Mouse (Mus musculus) midbrain, postnatal 0 days (tissue): ENCODE data around the gene Nudt3. TPM values are rescaled to one million over a fixed set of nuclear protein-coding genes. Genes with fewer than 3 reads are reported as not detected.

Experiments used
- ATAC-seq: fragments of 200-750 bp; cut with Nextera tagmentation; 2 replicates; pipeline ENCODE4 v1.8.0; 2017; ENCODE audit warnings: moderate number of reproducible peaks, mild to moderate bottlenecking, moderate TSS enrichment, moderate library complexity; ENCODE audit not compliant: low FRiP score
- DNase-seq: peaks from one replicate; pipeline ENCODE4 v3.0.0-alpha.2; 2015; ENCODE audit warnings: low spot score
- H3K27ac ChIP-seq: fragments of 300-500 bp; sonication (generic); 2 replicates; pipeline ENCODE4 v1.5.1; 2014; ENCODE audit warnings: low read depth, mild to moderate bottlenecking, low read length, mixed read lengths
- H3K27me3 ChIP-seq: fragments of 300-500 bp; sonication (generic); 2 replicates; pipeline ENCODE4 v1.6.1; 2014; ENCODE audit warnings: low read length, control low read depth, mixed read lengths; ENCODE audit not compliant: insufficient read depth
- H3K36me3 ChIP-seq: fragments of 300-500 bp; sonication (generic); 2 replicates; pipeline ENCODE4 v1.6.1; 2014; ENCODE audit warnings: low read length, control low read depth, mixed read lengths; ENCODE audit not compliant: insufficient read depth
- H3K4me1 ChIP-seq: fragments of 300-500 bp; sonication (generic); 2 replicates; pipeline ENCODE4 v1.6.1; 2014; ENCODE audit warnings: mild to moderate bottlenecking, control low read depth, antibody characterized with exemption, low read length, mixed read lengths; ENCODE audit not compliant: insufficient read depth
- H3K4me2 ChIP-seq: fragments of 300-500 bp; sonication (generic); 2 replicates; pipeline ENCODE4 v1.6.1; 2014; ENCODE audit warnings: low read depth, mild to moderate bottlenecking, low read length, mixed read lengths; ENCODE audit not compliant: poor library complexity, severe bottlenecking
- H3K4me3 ChIP-seq: fragments of 300-500 bp; sonication (generic); 2 replicates; pipeline ENCODE4 v1.5.1; 2014; ENCODE audit warnings: low read depth, mild to moderate bottlenecking, low read length, moderate library complexity
- H3K9ac ChIP-seq: fragments of 300-500 bp; sonication (generic); replicated peaks from 2 replicates; pipeline ENCODE4 v1.6.1; 2014; ENCODE audit warnings: mild to moderate bottlenecking, low read length, moderate library complexity, mixed read lengths; ENCODE audit not compliant: poor library complexity, severe bottlenecking
- H3K9me3 ChIP-seq: fragments of 300-500 bp; sonication (generic); 2 replicates; pipeline ENCODE4 v1.6.1; 2016; ENCODE audit warnings: low read length, control low read depth
- CTCF ChIP-seq: IDR thresholded peaks from 2 replicates; pipeline ENCODE4 v1.5.1; 2016; ENCODE audit warnings: antibody characterized with exemption, mild to moderate bottlenecking
- WGBS: fragments of 180-500 bp; shearing (Covaris S2); extraction: QIAGEN DNeasy Blood & Tissue Kit; methylation state at CpG from one replicate; pipeline ENCODE4 v1.1.7; 2014; 5-methylcytosine and 5-hydroxymethylcytosine counted together
- polyA plus RNA-seq: library from polyadenylated mRNA; unstranded; fragments of >200 nt; fragmentation: Nextera tagmentation; extraction: Ambion mirVana; gene quantifications from 2 replicates; pipeline ENCODE4 v1.2.1, GENCODE M21; 2015
- total RNA-seq: library from RNA; depleted of rRNA; stranded (reverse); fragments of >200 nt; gene quantifications from 2 replicates; pipeline ENCODE4 v1.2.3, GENCODE M21; 2014; rRNA removed

The Nudt3 gene
- 280 and 286 TPM in 2 replicates for total RNA-seq
- polyA plus RNA-seq: 203 and 211 TPM in 2 replicates

GRCm38 (mm10) chr17:27623360-27624326, at the start of gene Nudt3:
Gene Nudt3 (minus strand): TSS chr17:27623495.
- no peaks in the 10 kb centered on the region for H3K9me3 ChIP-seq
- H3K4me3 ChIP-seq: peak within 1 kb of the TSS; percentile 88
- ATAC-seq (peak; percentile 86), DNase-seq (peak; percentile 95)
- no peaks in the 10 kb centered on the region for H3K27me3 ChIP-seq
- H3K9ac ChIP-seq: peak within 1 kb of the TSS; percentile 99
- no peaks in the 10 kb centered on the region for H3K36me3 ChIP-seq
- peaks cover 4% of the 10 kb centered on the region; the same call in 1 of the 2 replicates for H3K4me1 ChIP-seq
- H3K4me2 ChIP-seq: peak within 1 kb of the TSS; percentile 72
- H3K27ac ChIP-seq: peak within 1 kb of the TSS; percentile 100
- 0 out of 2 replicates have a peak, but pooled peaks have one; percentile 10 for TF ChIP-seq CTCF
- WGBS: 15% methylated on average over 44 of the region's 91 CpGs

- H3K36me3 ChIP-seq: no peaks in the 10 kb centered on the region
- ATAC-seq (no peak), DNase-seq (no peak)
- no peak overlapping the region for H3K4me2 ChIP-seq
- WGBS: 83% methylated on average over 6 of the region's 6 CpGs
- no peak overlapping the region for H3K4me3 ChIP-seq
- H3K9ac ChIP-seq: no peak overlapping the region
- H3K27me3 ChIP-seq: no peaks in the 10 kb centered on the region
- no peaks in the 10 kb centered on the region for H3K9me3 ChIP-seq
- peak; percentile 25 for TF ChIP-seq CTCF
- H3K27ac ChIP-seq: no peak overlapping the region
- H3K4me1 ChIP-seq: no peaks in the 10 kb centered on the region
These were observed 48.4 kb upstream of the Nudt3 start for GRCm38 (mm10) chr17:27671720-27672119.

DNA sequence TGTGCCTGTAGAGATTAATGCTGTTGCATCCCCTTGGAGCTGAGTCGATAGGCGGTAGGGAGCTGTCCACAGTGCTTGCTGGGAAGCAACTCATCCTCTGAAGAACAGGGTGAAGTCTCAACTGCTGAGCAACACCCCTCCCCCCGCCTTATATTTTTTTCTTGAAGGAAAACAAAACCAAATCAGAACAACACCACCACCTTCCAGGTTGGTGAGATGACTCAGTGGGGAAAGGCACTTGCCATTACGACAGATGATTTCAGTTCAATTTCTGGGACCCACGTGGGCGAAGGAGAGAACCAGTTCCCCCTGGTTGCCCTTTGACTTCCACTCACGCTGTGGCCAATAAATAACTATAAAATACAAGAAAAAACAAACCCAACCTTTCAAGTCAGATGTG, 35.5 kb upstream of the Nudt3 start:
- ATAC-seq (no peak), DNase-seq (no peak)
- Histone ChIP-seq H3K27ac (no peak overlapping the region), H3K4me2 (no peak overlapping the region), H3K4me1 (peaks cover 11% of the 10 kb centered on the region; the same call in 1 of the 2 replicates), H3K36me3 (no peaks in the 10 kb centered on the region), H3K27me3 (no peaks in the 10 kb centered on the region), H3K4me3 (no peak overlapping the region), H3K9ac (no peak overlapping the region), H3K9me3 (no peaks in the 10 kb centered on the region)
- no peak for TF ChIP-seq CTCF
- 76% methylated on average over 7 of the region's 7 CpGs for WGBS

GRCm38 (mm10) chr17:27657123-27657522, 33.8 kb upstream of the Nudt3 start:
- Histone ChIP-seq H3K36me3 (no peaks in the 10 kb centered on the region), H3K27ac (no peak overlapping the region), H3K4me1 (peaks cover 11% of the 10 kb centered on the region; the same call in 1 of the 2 replicates), H3K4me2 (peak overlapping the region; percentile 68; the same call in 1 of the 2 replicates), H3K9me3 (no peaks in the 10 kb centered on the region), H3K4me3 (peak overlapping the region; percentile 71; the same call in 1 of the 2 replicates), H3K27me3 (no peaks in the 10 kb centered on the region), H3K9ac (no peak overlapping the region)
- no peak for TF ChIP-seq CTCF
- ATAC-seq: no peak
- DNase-seq: no peak
- 84% methylated on average over 8 of the region's 8 CpGs for WGBS

- TF ChIP-seq CTCF: no peak
- ATAC-seq (no peak), DNase-seq (no peak)
- Histone ChIP-seq H3K27me3 (no peaks in the 10 kb centered on the region), H3K9ac (peak overlapping the region; percentile 80), H3K4me1 (peaks cover 11% of the 10 kb centered on the region; the same call in 1 of the 2 replicates), H3K4me2 (peak overlapping the region; percentile 68), H3K9me3 (no peaks in the 10 kb centered on the region), H3K27ac (peak overlapping the region; percentile 67; the same call in 1 of the 2 replicates), H3K36me3 (no peaks in the 10 kb centered on the region), H3K4me3 (peak overlapping the region; percentile 71)
- 23% methylated on average over 5 of the region's 5 CpGs for WGBS
These were observed 33.1 kb upstream of the Nudt3 start for GRCm38 (mm10) chr17:27656414-27656813.

- Histone ChIP-seq H3K27me3 (no peaks in the 10 kb centered on the region), H3K4me3 (peak overlapping the region; percentile 71), H3K27ac (peak overlapping the region; percentile 67; the same call in 1 of the 2 replicates), H3K36me3 (no peaks in the 10 kb centered on the region), H3K9me3 (no peaks in the 10 kb centered on the region), H3K9ac (peak overlapping the region; percentile 80), H3K4me2 (peak overlapping the region; percentile 68), H3K4me1 (peaks cover 11% of the 10 kb centered on the region; the same call in 1 of the 2 replicates)
- 5% methylated on average over 14 of the region's 14 CpGs for WGBS
- ATAC-seq (peak; percentile 7), DNase-seq (peak; percentile 42)
- no peak for TF ChIP-seq CTCF
These were observed 32.7 kb upstream of the Nudt3 start for GRCm38 (mm10) chr17:27656011-27656399.
